Mouse (Mus musculus) myocyte (in vitro differentiated cells): ENCODE results near the gene Pip4p1. TPM values are rescaled to one million over a fixed set of nuclear protein-coding genes. Genes with fewer than 3 reads are reported as not detected.
A peak's percentile ranks its signal among the peaks of the same experiment; 100 is the strongest.
"Not testable (repeated sequence)": the region's sequence is repeated elsewhere in the genome, so short reads cannot be mapped to it uniquely, and the experiment has no call there.

Source experiments
- H3K27me3 ChIP-seq: one replicate; pipeline ENCODE4 v1.6.1; 2011; ENCODE audit not compliant: control insufficient read depth, insufficient read depth, insufficient read length
- H3K36me3 ChIP-seq: one replicate; pipeline ENCODE4 v1.6.1; 2011; ENCODE audit not compliant: control insufficient read depth, insufficient read depth
- H3K4me2 ChIP-seq: one replicate; pipeline ENCODE4 v1.6.1; 2011; ENCODE audit warnings: low read depth, control low read depth
- H3K4me3 ChIP-seq: one replicate; pipeline ENCODE4 v1.5.1; 2011; ENCODE audit warnings: mild to moderate bottlenecking, control low read depth, moderate library complexity
- H3K79me2 ChIP-seq: one replicate; pipeline ENCODE4 v1.6.1; 2011; ENCODE audit not compliant: control insufficient read depth, insufficient read depth
- H3ac ChIP-seq: one replicate; pipeline ENCODE4 v1.6.1; 2011; ENCODE audit not compliant: control insufficient read depth, insufficient read length
- CEBPB ChIP-seq: IDR thresholded peaks from 2 replicates; pipeline ENCODE4 v1.6.1; 2011; ENCODE audit warnings: mild to moderate bottlenecking, moderate library complexity; ENCODE audit not compliant: poor library complexity, insufficient read depth, severe bottlenecking
- MAX ChIP-seq: IDR thresholded peaks from one replicate; pipeline ENCODE4 v1.6.1; 2011; ENCODE audit warnings: low read depth, mild to moderate bottlenecking, control low read depth
- MYOD1 ChIP-seq, 3 experiments: IDR thresholded peaks; one replicate each; pipeline ENCODE4 v1.6.1; 2011; ENCODE audit warnings: control low read depth in 2 of 3, low read depth in 2 of 3, mild to moderate bottlenecking in 2 of 3, moderate library complexity in 1 of 3; ENCODE audit not compliant: insufficient read length in 2 of 3, control insufficient read depth in 1 of 3
- MYOG ChIP-seq, 3 experiments: IDR thresholded peaks; one replicate each; pipeline ENCODE4 v1.6.1; 2011; ENCODE audit warnings: control low read depth in 2 of 3, low read depth in 2 of 3, mild to moderate bottlenecking in 2 of 3; ENCODE audit not compliant: insufficient read length in 2 of 3, control insufficient read depth in 1 of 3, insufficient read depth in 1 of 3
- POLR2A ChIP-seq: IDR thresholded peaks from one replicate; pipeline ENCODE4 v1.6.1; 2011; ENCODE audit warnings: low read depth, mild to moderate bottlenecking, control low read depth, moderate library complexity; ENCODE audit not compliant: insufficient read length
- POLR2AphosphoS2 ChIP-seq: IDR thresholded peaks from one replicate; pipeline ENCODE4 v1.6.1; 2011; ENCODE audit warnings: low read depth, control low read depth; ENCODE audit not compliant: insufficient read length
- REST ChIP-seq: IDR thresholded peaks from one replicate; pipeline ENCODE4 v1.6.1; 2011; ENCODE audit warnings: mild to moderate bottlenecking, control low read depth, moderate library complexity; ENCODE audit not compliant: insufficient read depth, insufficient read length
- SRF ChIP-seq: IDR thresholded peaks from one replicate; pipeline ENCODE4 v1.6.1; 2011; ENCODE audit warnings: low read depth; ENCODE audit not compliant: control insufficient read depth, insufficient read length
- TCF12 ChIP-seq: IDR thresholded peaks from one replicate; pipeline ENCODE4 v1.6.1; 2011; ENCODE audit warnings: mild to moderate bottlenecking, control low read depth; ENCODE audit not compliant: poor library complexity, insufficient read depth, severe bottlenecking
- TCF3 ChIP-seq: IDR thresholded peaks from one replicate; pipeline ENCODE4 v1.6.1; 2011; ENCODE audit warnings: low read depth, control low read depth; ENCODE audit not compliant: insufficient read length
- USF1 ChIP-seq: IDR thresholded peaks from one replicate; pipeline ENCODE4 v1.6.1; 2011; ENCODE audit warnings: low read depth, mild to moderate bottlenecking, control low read depth, moderate library complexity
- polyA plus RNA-seq: library from polyadenylated mRNA; unstranded; fragments of >200 nt; fragmentation: generic; extraction: Trizol; gene quantifications from one replicate; pipeline ENCODE4 v1.2.1, GENCODE M21; 2012; ENCODE audit warnings: missing spikeins

Pip4p1 gene
- polyA plus RNA-seq, 1 experiment = 71.3 TPM

DNA sequence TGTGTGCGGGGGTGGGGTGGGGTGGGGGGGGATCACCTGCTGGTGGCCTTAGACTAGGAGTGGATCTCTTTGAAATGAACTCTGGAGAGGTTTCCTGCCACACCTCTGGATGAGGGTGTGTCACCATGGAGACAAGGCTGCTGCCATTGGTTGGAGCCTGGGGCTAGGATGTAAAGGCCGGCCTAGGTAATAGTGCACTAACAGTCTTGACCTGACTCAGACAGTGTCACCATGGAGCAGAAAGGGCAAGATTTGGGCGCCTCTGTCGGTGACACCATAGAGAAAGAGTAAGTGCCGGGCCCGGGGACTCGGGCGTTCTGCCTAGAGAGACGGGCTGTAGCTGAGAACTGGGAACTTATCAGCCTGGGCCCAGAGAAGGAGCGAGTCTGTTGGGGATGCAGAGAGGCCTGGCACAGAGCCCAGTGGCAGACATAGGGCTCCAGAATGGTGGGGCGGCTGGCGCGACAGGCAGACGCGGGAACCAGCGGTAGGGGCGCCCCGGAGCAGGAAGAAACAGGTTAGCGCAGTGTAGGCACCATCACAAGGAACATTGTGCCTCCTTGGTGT is 25.4 kb upstream of the Pip4p1 start, which contains the start of gene Pnp2:
TSS of gene Pnp2 (plus strand) at position 51 of the 567 bp plus-strand sequence.
- not testable (repeated sequence) for H3K27me3 ChIP-seq, H3K36me3 ChIP-seq, H3K79me2 ChIP-seq, H3K4me3 ChIP-seq, H3ac ChIP-seq
- peak within 1 kb of the TSS; percentile 38 for H3K4me2 ChIP-seq

DNA sequence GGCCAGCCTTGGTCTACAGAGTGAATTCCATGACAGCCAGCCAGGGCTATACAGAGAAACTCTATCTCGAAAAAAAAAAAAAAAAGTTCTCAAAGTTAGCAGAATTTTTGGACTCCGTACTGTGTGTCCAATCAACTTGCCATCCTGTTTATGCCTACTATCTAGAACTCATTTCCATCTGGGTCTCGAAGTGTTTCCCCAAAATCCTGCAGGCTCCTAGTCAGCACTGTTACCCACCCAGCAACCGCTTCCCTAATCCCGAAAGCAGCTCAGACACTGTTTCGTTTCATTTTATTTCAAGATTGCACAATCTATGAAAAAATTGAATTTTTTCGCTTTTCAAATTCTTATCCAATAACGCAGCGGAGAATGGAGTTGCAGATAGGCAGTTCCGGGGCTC is 24.8 kb upstream of the Pip4p1 start:
- H3K36me3 ChIP-seq = no peaks in the 10 kb centered on the region
- no peak overlapping the region for H3K4me3 ChIP-seq
- H3K27me3 ChIP-seq = no peaks in the 10 kb centered on the region
- no peak for TF ChIP-seq REST
- no peak for TF ChIP-seq MYOG (IDR thresholded peaks at IDR 0.05; ENCODE audit: control insufficient read depth in 1 of 3, insufficient read depth in 1 of 3, insufficient read length in 2 of 3, low read depth in 2 of 3)
- no peaks in the 10 kb centered on the region for H3K79me2 ChIP-seq
- H3K4me2 ChIP-seq = no peak overlapping the region
- no peak overlapping the region for H3ac ChIP-seq

DNA sequence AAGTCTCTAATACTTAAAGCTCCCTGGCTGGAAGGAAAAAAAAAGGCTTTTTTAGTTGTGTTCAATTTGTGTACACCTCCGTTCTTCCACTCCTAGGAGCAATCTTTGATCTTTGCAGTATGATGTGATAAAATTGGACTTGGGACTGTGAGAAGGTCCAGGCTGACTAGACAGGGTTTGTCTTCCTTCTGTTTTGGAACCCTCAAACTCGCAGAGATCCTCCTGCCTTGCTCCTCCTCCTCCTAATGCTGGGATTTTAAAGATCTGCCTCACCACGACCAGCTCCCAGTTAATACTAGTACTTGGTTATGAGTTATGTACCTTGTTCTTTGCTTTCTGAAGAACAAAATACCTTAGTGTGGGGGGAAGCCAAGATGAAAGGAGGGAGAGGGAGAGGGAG is 14.9 kb upstream of the Pip4p1 start:
- H3ac ChIP-seq, H3K36me3 ChIP-seq, H3K79me2 ChIP-seq, H3K27me3 ChIP-seq: not testable (repeated sequence)
- H3K4me3 ChIP-seq = peak overlapping the region; percentile 40
- H3K4me2 ChIP-seq = peak overlapping the region; percentile 77

DNA sequence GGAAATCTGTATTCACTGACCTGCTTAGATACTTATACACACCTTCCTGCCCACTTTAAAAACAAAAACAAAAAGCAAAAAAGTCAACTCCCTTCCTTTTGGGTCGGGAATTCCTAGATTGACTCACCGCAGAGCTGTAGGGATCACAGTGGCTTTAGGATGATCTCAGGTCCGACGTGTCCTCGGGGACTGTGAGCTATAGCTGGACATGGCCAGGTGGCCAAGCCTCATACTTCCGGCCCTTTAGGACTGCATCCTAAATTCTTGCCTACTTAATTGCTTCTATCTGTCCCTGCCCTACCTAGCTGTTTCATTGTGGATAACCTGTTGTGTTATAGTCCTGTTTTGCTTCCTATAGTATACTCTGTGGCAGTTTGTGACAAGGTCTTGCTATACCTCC is 14.4 kb upstream of the Pip4p1 start:
- not testable (repeated sequence) for H3K36me3 ChIP-seq, H3ac ChIP-seq, H3K79me2 ChIP-seq, H3K27me3 ChIP-seq
- Histone ChIP-seq H3K4me3 (peak overlapping the region; percentile 40), H3K4me2 (peak overlapping the region; percentile 77)

DNA sequence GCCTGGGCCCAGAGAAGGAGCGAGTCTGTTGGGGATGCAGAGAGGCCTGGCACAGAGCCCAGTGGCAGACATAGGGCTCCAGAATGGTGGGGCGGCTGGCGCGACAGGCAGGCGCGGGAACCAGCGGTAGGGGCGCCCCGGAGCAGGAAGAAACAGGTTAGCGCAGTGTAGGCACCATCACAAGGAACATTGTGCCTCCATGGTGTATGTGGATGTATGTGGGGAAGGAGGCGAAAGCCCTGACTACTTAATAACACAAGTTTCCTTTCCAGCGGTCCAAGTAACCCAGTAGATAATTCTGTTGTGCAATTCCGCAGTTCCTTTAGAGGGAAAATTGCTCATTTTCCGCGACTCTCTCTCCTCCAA is 14.0 kb upstream of the Pip4p1 start:
- Histone ChIP-seq H3K4me2 (peak overlapping the region; percentile 77), H3K4me3 (peak overlapping the region; percentile 40)
- not testable (repeated sequence) for H3K79me2 ChIP-seq, H3K27me3 ChIP-seq, H3K36me3 ChIP-seq, H3ac ChIP-seq

DNA sequence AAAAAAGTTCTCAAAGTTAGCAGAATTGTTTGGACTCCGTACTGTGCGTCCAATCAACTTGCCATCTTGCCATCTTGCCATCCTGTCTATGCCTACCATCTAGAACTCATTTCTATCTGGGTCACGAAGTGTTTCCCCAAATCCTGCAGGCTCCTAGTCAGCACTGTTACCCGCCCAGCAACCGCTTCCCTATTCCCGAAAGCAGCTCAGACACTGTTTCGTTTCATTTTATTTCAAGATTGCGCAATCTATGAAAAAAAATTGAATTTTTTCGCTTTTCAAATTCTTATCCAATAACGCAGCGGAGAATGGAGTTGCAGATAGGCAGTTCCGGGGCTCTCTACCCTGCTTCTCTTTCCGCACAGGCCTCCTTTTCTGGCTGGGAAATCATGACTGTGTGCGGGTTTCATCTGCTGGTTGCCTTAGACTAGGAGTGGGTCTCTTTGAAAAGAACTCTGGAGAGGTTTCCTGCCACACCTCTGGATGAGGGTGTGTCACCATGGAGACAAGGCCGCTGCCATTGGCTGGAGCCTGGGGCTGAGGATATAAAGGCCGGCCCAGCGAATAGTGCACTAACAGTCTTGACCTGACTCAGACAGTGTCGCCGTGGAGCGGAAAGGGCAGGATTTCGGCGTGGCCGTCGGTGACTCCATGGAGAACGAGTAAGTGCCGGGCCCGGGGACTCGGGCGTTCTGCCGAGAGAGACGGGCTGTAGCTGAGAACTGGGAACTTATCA is 13.4 kb upstream of the Pip4p1 start, which contains the start of gene Gm49342:
TSS of gene Gm49342 (plus strand) at position 586 of the 736 bp plus-strand sequence.
- H3K79me2 ChIP-seq = no peaks in the 10 kb centered on the region
- no peak within 1 kb of the TSS for H3ac ChIP-seq
- H3K4me2 ChIP-seq = peak within 1 kb of the TSS; percentile 77
- H3K36me3 ChIP-seq = no peaks in the 10 kb centered on the region
- H3K4me3 ChIP-seq = peak within 1 kb of the TSS; percentile 40
- TF ChIP-seq TCF3 (no peak), REST (no peak), MYOG (IDR thresholded peaks at IDR 0.05; ENCODE audit: control insufficient read depth in 1 of 3, insufficient read depth in 1 of 3, insufficient read length in 2 of 3, low read depth in 2 of 3) (no peak), MYOD1 (IDR thresholded peaks at IDR 0.05; ENCODE audit: control insufficient read depth in 1 of 3, insufficient read length in 2 of 3, low read depth in 2 of 3) (no peak), CEBPB (peak; percentile 84), USF1 (no peak), POLR2AphosphoS2 (peak; percentile 93), POLR2A (peak; percentile 96)
- no peaks in the 10 kb centered on the region for H3K27me3 ChIP-seq

DNA sequence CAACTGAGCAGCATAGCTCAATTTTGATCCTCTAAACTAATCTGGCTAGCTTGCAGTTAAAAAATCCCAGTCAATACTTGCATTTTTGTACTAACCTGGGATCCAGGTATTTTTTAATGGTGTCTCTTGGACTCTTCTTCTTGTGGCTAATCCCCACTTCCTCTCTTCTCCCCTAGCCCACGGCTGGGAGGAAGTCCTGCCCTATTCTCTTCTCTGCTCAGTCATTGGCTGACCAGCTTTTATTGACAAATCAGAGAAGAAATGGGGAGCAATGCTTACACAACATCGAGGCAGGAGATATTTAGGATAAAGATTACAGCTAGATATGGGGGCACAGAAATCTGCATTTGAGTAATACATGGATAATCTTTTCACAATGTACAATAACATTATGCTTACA is 8.3 kb upstream of the Pip4p1 start:
- peak overlapping the region; percentile 22 for H3K4me2 ChIP-seq
- no peaks in the 10 kb centered on the region for H3K36me3 ChIP-seq
- H3ac ChIP-seq = no peak overlapping the region
- no peaks in the 10 kb centered on the region for H3K27me3 ChIP-seq
- no peak for TF ChIP-seq TCF12
- TF ChIP-seq USF1 = no peak
- TF ChIP-seq MYOG (IDR thresholded peaks at IDR 0.05; ENCODE audit: control insufficient read depth in 1 of 3, insufficient read depth in 1 of 3, insufficient read length in 2 of 3, low read depth in 2 of 3) = no peak
- TF ChIP-seq TCF3 = no peak
- no peak for TF ChIP-seq MAX
- TF ChIP-seq CEBPB = no peak
- no peak for TF ChIP-seq SRF
- no peak overlapping the region for H3K4me3 ChIP-seq
- H3K79me2 ChIP-seq = no peaks in the 10 kb centered on the region
